Mouse (Mus musculus): Measurements from ENCODE around the gene Adipor2.

Adipor2 gene

DNA sequence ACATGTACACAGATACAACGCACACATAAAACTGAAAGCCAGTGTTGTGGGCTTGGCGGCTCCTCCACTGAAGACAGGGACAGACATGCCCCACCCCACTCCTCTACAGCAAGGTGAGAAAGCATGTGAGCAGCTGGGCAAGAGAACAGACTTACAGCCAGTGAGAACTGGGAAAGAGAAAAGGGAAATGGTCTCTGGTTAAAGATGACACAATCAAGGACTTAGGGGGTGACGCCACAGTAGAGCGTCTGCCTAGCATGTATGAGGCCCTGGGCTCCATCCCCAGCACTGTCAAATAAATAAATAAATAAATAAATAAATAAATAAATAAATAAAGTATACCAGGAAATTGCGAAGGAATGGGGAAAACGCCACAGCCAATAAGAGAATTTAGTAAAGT, 114.2 kb downstream of the Adipor2 start:
- DNase-seq = no peak

Data from right cerebral cortex, postnatal 25 days (tissue).